Mouse (Mus musculus): Measurements from ENCODE around the gene Prdx4. TPM values are rescaled to one million over a fixed set of nuclear protein-coding genes. Genes with fewer than 3 reads are reported as not detected.
"Not testable (repeated sequence)": the region's sequence is repeated elsewhere in the genome, so short reads cannot be mapped to it uniquely, and the experiment has no call there.

The Prdx4 gene
- 109 and 120 TPM in 2 replicates for polyA plus RNA-seq (2015; fragmentation: Nextera tagmentation; extraction: Ambion mirVana)

GRCm38 (mm10) chrX:155340654-155341053 lies at the start of gene Prdx4:
TSS of gene Prdx4 (minus strand) at chrX:155340754.
- Histone ChIP-seq H3K4me2 (no peak within 1 kb of the TSS), H3K4me3 (no peak within 1 kb of the TSS), H3K27ac (replicated peaks) (no peak within 1 kb of the TSS), H3K4me1 (replicated peaks) (peaks cover 6% of the 10 kb centered on the region; the same call in 1 of the 2 replicates), H3K27me3 (no peaks in the 10 kb centered on the region), H3K36me3 (no peaks in the 10 kb centered on the region), H3K9ac (no peak within 1 kb of the TSS), H3K9me3 (no peaks in the 10 kb centered on the region)
- ATAC-seq (ENCODE audit: low read depth): no peak

- no peak overlapping the region for H3K4me3 ChIP-seq
- WGBS: 23% methylated on average over 2 of the region's 2 CpGs
- H3K9me3 ChIP-seq: no peaks in the 10 kb centered on the region
- H3K9ac ChIP-seq: no peak overlapping the region
- no peak overlapping the region for H3K4me2 ChIP-seq
- no peak for ATAC-seq (ENCODE audit: low read depth)
- H3K36me3 ChIP-seq: no peaks in the 10 kb centered on the region
- H3K27ac ChIP-seq (replicated peaks): no peak overlapping the region
- no peaks in the 10 kb centered on the region for H3K27me3 ChIP-seq
- H3K4me1 ChIP-seq (replicated peaks): no peaks in the 10 kb centered on the region
Measured at GRCm38 (mm10) chrX:155376538-155376937, 36.0 kb upstream of the Prdx4 start.

GRCm38 (mm10) chrX:155375458-155375857 lies 34.9 kb upstream of the Prdx4 start:
- H3K4me2 ChIP-seq: no peak overlapping the region
- no peaks in the 10 kb centered on the region for H3K9me3 ChIP-seq
- H3K27me3 ChIP-seq: no peaks in the 10 kb centered on the region
- H3K36me3 ChIP-seq: no peaks in the 10 kb centered on the region
- 53% methylated on average over 1 of the region's 1 CpGs for WGBS
- no peak overlapping the region for H3K4me3 ChIP-seq
- no peak overlapping the region for H3K27ac ChIP-seq (replicated peaks)
- no peaks in the 10 kb centered on the region for H3K4me1 ChIP-seq (replicated peaks)
- ATAC-seq (ENCODE audit: low read depth): no peak
- H3K9ac ChIP-seq: no peak overlapping the region

GRCm38 (mm10) chrX:155370110-155370509 lies 29.6 kb upstream of the Prdx4 start:
- H3K9ac ChIP-seq; H3K9me3 ChIP-seq; H3K27me3 ChIP-seq; H3K4me3 ChIP-seq; ATAC-seq (ENCODE audit: low read depth); H3K4me2 ChIP-seq; H3K27ac ChIP-seq (replicated peaks); H3K4me1 ChIP-seq (replicated peaks); H3K36me3 ChIP-seq: not testable (repeated sequence)
- 57% methylated on average over 3 of the region's 3 CpGs for WGBS

GRCm38 (mm10) chrX:155365095-155365494 lies 24.5 kb upstream of the Prdx4 start:
- H3K27ac ChIP-seq (replicated peaks): no peak overlapping the region
- H3K9me3 ChIP-seq: no peaks in the 10 kb centered on the region
- no peak overlapping the region for H3K9ac ChIP-seq
- no peaks in the 10 kb centered on the region for H3K4me1 ChIP-seq (replicated peaks)
- H3K4me2 ChIP-seq: no peak overlapping the region
- H3K36me3 ChIP-seq: no peaks in the 10 kb centered on the region
- H3K27me3 ChIP-seq: no peaks in the 10 kb centered on the region
- no peak overlapping the region for H3K4me3 ChIP-seq
- no peak for ATAC-seq (ENCODE audit: low read depth)
- WGBS: 64% methylated on average over 2 of the region's 2 CpGs

GRCm38 (mm10) chrX:155346249-155346648 lies 5.7 kb upstream of the Prdx4 start:
- Histone ChIP-seq H3K9me3 (no peaks in the 10 kb centered on the region), H3K4me3 (no peak overlapping the region), H3K36me3 (no peaks in the 10 kb centered on the region), H3K27me3 (no peaks in the 10 kb centered on the region), H3K4me2 (no peak overlapping the region), H3K4me1 (replicated peaks) (no peaks in the 10 kb centered on the region), H3K9ac (no peak overlapping the region), H3K27ac (replicated peaks) (no peak overlapping the region)
- no peak for ATAC-seq (ENCODE audit: low read depth)
- WGBS: 89% methylated on average over 2 of the region's 2 CpGs

GRCm38 (mm10) chrX:155337905-155338721 lies 2.4 kb downstream of the Prdx4 start:
- H3K9me3 ChIP-seq: no peaks in the 10 kb centered on the region
- H3K27ac ChIP-seq (replicated peaks): peak overlapping the region; percentile 67; the same call in 1 of the 2 replicates
- peak overlapping the region; percentile 60 for H3K4me2 ChIP-seq
- H3K27me3 ChIP-seq: no peaks in the 10 kb centered on the region
- H3K36me3 ChIP-seq: no peaks in the 10 kb centered on the region
- WGBS: 17% methylated on average over 49 of the region's 49 CpGs
- peaks cover 6% of the 10 kb centered on the region; the same call in 1 of the 2 replicates for H3K4me1 ChIP-seq (replicated peaks)
- ATAC-seq (ENCODE audit: low read depth): peak; percentile 99
- peak overlapping the region; percentile 57 for H3K4me3 ChIP-seq
- peak overlapping the region; percentile 70 for H3K9ac ChIP-seq

- Histone ChIP-seq H3K9me3 (no peaks in the 10 kb centered on the region), H3K4me3 (peak overlapping the region; percentile 57), H3K27ac (replicated peaks) (no peak overlapping the region), H3K9ac (peak overlapping the region; percentile 70), H3K4me2 (peak overlapping the region; percentile 60), H3K27me3 (no peaks in the 10 kb centered on the region), H3K36me3 (no peaks in the 10 kb centered on the region), H3K4me1 (replicated peaks) (peaks cover 6% of the 10 kb centered on the region; the same call in 1 of the 2 replicates)
- 24% methylated on average over 7 of the region's 7 CpGs for WGBS
- no peak for ATAC-seq (ENCODE audit: low read depth)
Measured at GRCm38 (mm10) chrX:155337567-155337904, 3.0 kb downstream of the Prdx4 start.

- Histone ChIP-seq H3K4me3 (no peak overlapping the region), H3K27ac (replicated peaks) (no peak overlapping the region), H3K36me3 (no peaks in the 10 kb centered on the region), H3K9me3 (no peaks in the 10 kb centered on the region), H3K9ac (no peak overlapping the region), H3K27me3 (no peaks in the 10 kb centered on the region), H3K4me2 (no peak overlapping the region), H3K4me1 (replicated peaks) (no peaks in the 10 kb centered on the region)
- no peak for ATAC-seq (ENCODE audit: low read depth)
- WGBS: 44% methylated on average over 4 of the region's 4 CpGs
Measured at GRCm38 (mm10) chrX:155318005-155318404, 22.5 kb downstream of the Prdx4 start.

GRCm38 (mm10) chrX:155306390-155306789 lies 34.2 kb downstream of the Prdx4 start:
- no peak overlapping the region for H3K4me3 ChIP-seq
- ATAC-seq (ENCODE audit: low read depth): no peak
- no peaks in the 10 kb centered on the region for H3K9me3 ChIP-seq
- WGBS: 98% methylated on average over 2 of the region's 2 CpGs
- no peak overlapping the region for H3K9ac ChIP-seq
- H3K27me3 ChIP-seq: no peaks in the 10 kb centered on the region
- H3K27ac ChIP-seq (replicated peaks): no peak overlapping the region
- no peak overlapping the region for H3K4me2 ChIP-seq
- no peaks in the 10 kb centered on the region for H3K4me1 ChIP-seq (replicated peaks)
- H3K36me3 ChIP-seq: no peaks in the 10 kb centered on the region

GRCm38 (mm10) chrX:155280427-155281044 lies 60.0 kb downstream of the Prdx4 start:
- Histone ChIP-seq H3K4me3 (no peak overlapping the region), H3K36me3 (no peaks in the 10 kb centered on the region), H3K27me3 (no peaks in the 10 kb centered on the region), H3K4me2 (no peak overlapping the region), H3K4me1 (replicated peaks) (no peaks in the 10 kb centered on the region), H3K27ac (replicated peaks) (no peak overlapping the region), H3K9me3 (no peaks in the 10 kb centered on the region), H3K9ac (no peak overlapping the region)
- 38% methylated on average over 1 of the region's 1 CpGs for WGBS
- ATAC-seq (ENCODE audit: low read depth): no peak

GRCm38 (mm10) chrX:155278483-155278882 lies 62.1 kb downstream of the Prdx4 start:
- Histone ChIP-seq H3K27me3 (no peaks in the 10 kb centered on the region), H3K4me1 (replicated peaks) (no peaks in the 10 kb centered on the region), H3K9me3 (no peaks in the 10 kb centered on the region), H3K4me2 (no peak overlapping the region), H3K4me3 (no peak overlapping the region), H3K27ac (replicated peaks) (no peak overlapping the region), H3K9ac (no peak overlapping the region), H3K36me3 (peaks cover 6% of the 10 kb centered on the region; the same call in 1 of the 2 replicates)
- 85% methylated on average over 4 of the region's 4 CpGs for WGBS
- no peak for ATAC-seq (ENCODE audit: low read depth)

Measured in neural tube, embryonic 13.5 days (tissue).